Mouse (Mus musculus): ENCODE measurements around the gene 9330182L06Rik.
A peak's percentile ranks its signal among the peaks of the same experiment; 100 is the strongest.

Gene 9330182L06Rik

GRCm38 (mm10) chr5:9361982-9362661, 96.2 kb downstream of the 9330182L06Rik start:
- no peak for DNase-seq (ENCODE audit: low read depth, low spot score)

GRCm38 (mm10) chr5:9364937-9365336, 99.0 kb downstream of the 9330182L06Rik start:
- DNase-seq (ENCODE audit: low read depth, low spot score), result no peak

DNA sequence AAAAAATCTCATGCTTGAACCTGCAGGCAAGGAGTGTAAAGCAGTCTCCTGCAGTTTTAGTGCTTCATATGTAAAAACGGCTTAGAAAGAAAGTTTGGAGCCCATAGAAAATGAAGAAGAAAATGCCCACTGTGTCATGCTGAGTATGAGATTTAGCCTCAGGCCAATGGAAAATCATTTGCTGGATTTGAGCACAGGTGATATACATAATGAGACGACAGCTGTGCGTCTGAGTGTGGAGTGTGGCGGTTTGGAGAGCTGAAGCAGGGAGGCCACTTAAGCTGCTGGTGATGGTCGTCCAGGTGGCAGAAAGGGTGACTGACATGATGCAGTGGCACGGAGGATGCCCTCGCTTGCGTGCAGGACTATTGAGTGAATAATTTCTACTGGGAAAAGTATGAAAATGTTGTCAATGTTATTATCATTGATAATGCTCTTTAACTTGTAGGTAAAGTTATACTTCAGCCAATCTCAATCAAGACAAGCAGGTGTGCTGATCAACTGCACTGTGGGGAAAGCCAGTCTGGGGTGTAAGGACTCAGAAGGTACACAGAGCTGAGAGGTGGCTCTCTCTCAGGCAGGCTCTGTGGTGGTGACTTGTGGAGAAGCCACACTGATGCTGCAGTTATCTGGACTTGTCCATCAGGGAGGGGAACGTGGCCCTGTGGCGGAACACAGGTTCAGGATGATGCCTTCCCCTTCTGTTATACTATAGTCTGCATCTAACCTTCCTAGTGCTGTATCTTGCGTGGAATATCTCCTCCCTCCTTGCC, 102.2 kb downstream of the 9330182L06Rik start:
- DNase-seq (ENCODE audit: low read depth, low spot score), result no peak

- DNase-seq (ENCODE audit: low read depth, low spot score), result no peak
Observed at GRCm38 (mm10) chr5:9371127-9371526, 105.2 kb downstream of the 9330182L06Rik start.

- no peak for DNase-seq (ENCODE audit: low read depth, low spot score)
Observed at GRCm38 (mm10) chr5:9373341-9373740, 107.4 kb downstream of the 9330182L06Rik start.

- DNase-seq (ENCODE audit: low read depth, low spot score), result no peak
Observed at GRCm38 (mm10) chr5:9389968-9390367, 124.0 kb downstream of the 9330182L06Rik start.

DNA sequence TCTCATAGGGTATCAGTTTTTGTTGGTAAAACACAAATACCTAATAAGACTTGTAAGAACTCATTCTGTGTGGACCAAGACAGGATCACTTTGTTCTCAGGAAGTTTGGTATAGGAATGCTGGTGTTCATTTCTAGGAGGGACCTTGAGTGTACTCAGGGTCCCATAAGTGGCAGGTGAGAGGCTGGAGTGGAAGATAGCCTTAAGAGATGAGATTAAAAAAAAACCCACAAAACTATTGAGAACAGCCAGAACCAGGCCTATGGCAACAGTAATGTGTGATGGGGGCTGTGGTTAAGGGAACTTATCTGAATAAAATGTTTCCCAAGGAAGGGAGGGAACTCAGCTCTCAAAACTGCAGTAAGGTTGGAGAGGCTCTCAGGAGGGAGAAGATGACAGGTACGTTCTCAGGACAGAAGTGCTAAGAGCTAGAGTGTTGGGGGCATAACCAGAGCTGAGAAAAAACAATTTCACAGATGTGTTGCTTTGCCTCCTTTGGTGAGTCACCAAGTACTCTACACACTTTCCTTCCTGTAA, 126.0 kb downstream of the 9330182L06Rik start:
- DNase-seq (ENCODE audit: low read depth, low spot score), result no peak

DNA sequence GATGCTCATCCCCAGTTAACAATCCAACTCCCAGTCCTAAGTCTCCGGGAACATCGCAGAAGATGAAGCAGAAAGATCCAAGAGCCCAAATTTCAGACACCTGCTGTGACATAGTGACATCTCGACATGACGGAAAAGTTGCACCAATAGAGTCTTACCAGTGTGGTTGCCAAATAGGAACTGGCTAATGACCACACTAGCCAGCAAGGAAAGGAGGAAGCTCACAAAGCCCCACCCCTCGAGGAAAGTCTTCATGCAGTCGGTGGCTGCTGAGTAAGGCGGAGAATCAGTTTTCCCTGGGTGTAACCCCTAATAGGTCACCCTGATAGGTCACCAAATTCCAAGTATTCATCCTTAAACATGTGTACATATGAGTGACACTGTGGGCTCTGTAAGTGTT, 151.2 kb downstream of the 9330182L06Rik start:
- DNase-seq (ENCODE audit: low read depth, low spot score), result no peak

- DNase-seq (ENCODE audit: low read depth, low spot score), result no peak
Observed at GRCm38 (mm10) chr5:9417802-9418201, 151.9 kb downstream of the 9330182L06Rik start.

GRCm38 (mm10) chr5:9419964-9420363, 154.0 kb downstream of the 9330182L06Rik start:
- peak; percentile 44 for DNase-seq (ENCODE audit: low read depth, low spot score)

DNA sequence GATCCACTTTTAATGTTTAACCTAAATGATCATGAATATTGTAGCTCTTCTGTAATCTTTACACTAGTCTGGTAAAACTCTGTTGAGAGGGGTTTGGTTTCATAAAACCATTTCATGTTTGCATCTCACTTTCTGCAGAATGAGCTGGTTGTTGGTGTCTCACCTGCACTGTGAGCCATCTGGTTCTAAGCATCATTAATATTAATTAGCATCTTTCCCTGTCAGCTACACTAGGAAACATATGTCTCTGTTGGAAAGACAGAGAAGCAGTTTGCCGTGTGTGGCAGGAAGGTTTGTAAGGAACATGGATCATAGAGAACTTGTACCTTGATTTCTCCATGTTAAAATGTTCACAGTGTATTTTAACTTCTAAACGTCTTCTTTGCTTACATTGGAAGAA, 158.5 kb downstream of the 9330182L06Rik start:
- DNase-seq (ENCODE audit: low read depth, low spot score), result no peak

DNA sequence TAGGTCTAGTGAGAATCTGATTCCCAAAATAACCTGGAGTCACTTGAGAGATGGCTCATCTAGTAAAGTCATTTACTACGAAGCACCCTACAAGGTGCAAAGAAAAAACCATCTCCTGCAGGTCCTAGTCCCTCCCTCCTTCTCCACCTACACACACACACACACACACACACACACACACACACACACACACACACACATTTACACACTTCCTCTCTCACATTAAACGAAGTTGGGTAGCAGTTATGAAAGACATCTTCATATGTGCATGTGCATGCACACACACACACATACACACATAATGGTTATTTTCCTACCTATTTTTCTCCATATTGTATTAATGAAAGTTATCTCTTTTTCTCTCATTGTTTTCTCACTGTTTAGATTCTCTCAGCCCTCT, 161.2 kb downstream of the 9330182L06Rik start:
- no peak for DNase-seq (ENCODE audit: low read depth, low spot score)

DNA sequence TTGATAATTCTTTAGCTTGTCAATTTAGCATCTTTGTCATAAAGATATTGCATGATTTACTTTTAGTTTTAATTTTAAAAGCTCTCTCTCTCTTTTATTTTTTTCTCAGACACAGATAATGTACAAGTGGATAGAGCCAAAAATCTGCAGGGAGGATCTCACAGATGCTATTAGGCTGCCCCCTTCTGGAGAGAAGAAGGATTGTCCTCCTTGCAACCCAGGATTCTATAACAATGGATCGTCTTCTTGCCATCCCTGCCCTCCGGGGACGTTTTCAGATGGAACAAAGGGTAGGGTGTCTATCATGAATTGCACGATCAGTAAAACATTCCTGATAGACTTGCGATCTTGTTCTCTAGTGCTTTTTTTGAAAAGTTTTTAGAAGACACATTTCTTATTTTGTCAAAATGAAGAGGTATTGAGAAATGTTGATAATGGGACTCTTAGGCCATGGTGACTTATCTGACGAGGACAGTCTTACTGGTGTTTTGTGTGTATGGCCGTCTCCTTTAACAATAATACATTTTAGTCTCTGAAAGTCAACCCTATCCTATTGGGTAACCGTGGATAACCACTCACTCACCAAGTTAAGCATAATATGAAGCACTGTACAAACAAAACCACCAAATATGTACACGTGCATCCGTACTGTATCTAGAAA, 161.8 kb downstream of the 9330182L06Rik start:
- peak; percentile 71 for DNase-seq (ENCODE audit: low read depth, low spot score)

DNA sequence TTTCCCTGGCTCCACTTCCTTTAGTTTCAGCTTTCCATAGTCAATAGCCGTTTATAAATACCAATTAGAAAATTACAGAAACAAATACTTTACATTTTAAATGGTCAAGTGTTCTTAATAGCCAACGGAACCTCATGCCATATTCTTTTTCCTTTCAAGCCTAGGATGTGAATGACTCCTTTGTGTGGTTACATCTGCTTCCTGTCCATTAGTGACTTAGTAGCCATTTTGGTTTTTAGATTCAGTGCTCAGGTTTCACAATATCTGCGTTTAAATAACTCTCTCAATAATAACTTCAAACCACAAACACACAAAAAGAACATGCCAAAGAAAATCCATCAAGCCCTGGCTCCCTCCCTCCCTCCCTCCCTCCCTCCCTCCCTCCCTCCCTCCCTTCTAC, 162.8 kb downstream of the 9330182L06Rik start:
- no peak for DNase-seq (ENCODE audit: low read depth, low spot score)

GRCm38 (mm10) chr5:9446146-9446545, 180.2 kb downstream of the 9330182L06Rik start:
- peak; percentile 8 for DNase-seq (ENCODE audit: low read depth, low spot score)

- no peak for DNase-seq (ENCODE audit: low read depth, low spot score)
Observed at GRCm38 (mm10) chr5:9448931-9449330, 183.0 kb downstream of the 9330182L06Rik start.

DNA sequence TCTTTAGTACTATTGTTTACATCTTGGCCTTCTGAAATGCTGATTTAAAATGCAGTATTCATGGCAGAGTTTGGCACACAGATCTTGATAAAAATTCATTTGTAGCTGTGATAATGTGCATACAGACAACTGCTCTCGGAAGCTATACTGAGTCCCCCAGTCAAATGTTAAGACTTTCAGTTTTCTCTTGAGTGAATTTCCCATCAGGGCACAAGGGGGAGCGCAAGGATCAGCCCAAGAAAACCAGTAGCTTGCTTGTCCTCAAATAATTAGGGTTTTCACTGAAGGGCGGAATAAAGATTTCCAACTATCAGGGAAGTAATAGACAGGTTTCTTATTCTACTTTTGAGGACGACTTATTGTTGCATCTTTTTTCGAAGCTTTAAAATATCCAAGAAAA, 183.7 kb downstream of the 9330182L06Rik start:
- peak; percentile 21 for DNase-seq (ENCODE audit: low read depth, low spot score)

DNA sequence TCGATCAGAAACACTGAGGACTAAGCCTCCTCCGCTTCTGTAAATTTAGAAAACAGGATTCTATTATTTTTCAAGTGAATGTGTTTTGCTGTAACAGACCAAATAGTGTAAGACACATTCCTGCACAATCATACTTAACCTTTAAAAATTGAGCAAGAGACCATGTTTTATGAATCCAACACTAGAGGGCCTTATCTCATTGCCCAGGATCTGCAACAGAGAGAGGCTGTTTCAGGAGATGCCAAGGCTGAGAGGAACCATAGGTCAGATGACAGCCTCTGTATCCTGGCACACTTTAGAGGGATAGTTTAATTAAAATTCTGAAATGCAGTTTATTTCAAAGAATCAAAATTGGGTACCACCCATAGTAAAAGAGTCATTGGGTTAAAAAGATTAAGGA, 187.4 kb downstream of the 9330182L06Rik start:
- no peak for DNase-seq (ENCODE audit: low read depth, low spot score)

GRCm38 (mm10) chr5:9477587-9477986, 211.7 kb downstream of the 9330182L06Rik start:
- DNase-seq (ENCODE audit: low read depth, low spot score), result no peak

DNA sequence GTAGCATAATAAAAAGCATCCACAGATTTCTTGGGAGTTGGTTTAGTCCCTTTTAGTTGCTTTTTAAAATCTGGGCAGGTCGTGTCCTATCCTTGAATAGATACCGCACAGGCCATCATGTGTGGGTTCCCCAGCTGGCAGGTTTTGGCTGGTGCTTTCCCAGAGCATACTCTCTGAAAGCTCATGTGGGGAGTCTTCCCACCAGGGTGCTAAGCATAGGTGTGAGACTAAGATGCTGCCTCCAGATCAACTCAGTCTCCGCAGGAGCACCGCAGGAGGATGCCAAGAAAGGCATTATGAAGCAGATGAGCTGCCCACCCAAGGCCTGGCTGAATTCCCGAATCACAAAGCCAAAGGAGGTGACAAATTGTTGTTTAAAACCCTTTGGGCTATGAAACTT, 229.5 kb downstream of the 9330182L06Rik start:
- DNase-seq (ENCODE audit: low read depth, low spot score), result no peak

DNA sequence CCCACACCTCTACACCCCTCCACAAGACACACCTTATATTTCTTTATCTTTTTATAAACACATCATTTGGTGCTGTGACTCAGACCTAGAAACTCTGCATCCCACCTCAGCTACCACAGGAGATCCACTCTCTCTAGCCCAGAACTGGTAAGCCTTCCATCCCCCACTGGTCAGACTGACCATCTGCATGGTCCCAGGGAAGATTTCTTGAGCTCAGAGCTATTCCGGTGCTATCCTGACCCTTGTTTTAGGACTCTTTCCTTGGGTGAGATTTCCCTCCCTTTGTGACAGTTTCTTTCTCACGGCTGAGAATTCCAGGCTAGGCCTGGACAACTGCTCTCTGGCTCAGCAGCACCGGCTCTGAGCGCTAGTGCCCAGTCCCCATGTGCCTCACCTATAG, 231.3 kb downstream of the 9330182L06Rik start:
- DNase-seq (ENCODE audit: low read depth, low spot score), result no peak

GRCm38 (mm10) chr5:9511027-9511426, 245.1 kb downstream of the 9330182L06Rik start:
- DNase-seq (ENCODE audit: low read depth, low spot score), result no peak

All from ES-CJ7 (cell line).